Mouse (Mus musculus) E14TG2a.4 (cell line): ENCODE results near the gene Mxd4.

ENCODE experiments used
- H3K27me3 ChIP-seq: 2 replicates; pipeline ENCODE4 v1.6.1; 2014; ENCODE audit warnings: low read length, control low read depth; ENCODE audit not compliant: insufficient read depth
- H3K36me3 ChIP-seq: 2 replicates; pipeline ENCODE4 v1.6.1; 2014; ENCODE audit warnings: low read length, control low read depth; ENCODE audit not compliant: insufficient read depth
- H3K4me1 ChIP-seq: replicated peaks from 2 replicates; pipeline ENCODE4 v1.6.1; 2014; ENCODE audit warnings: low read depth, low read length, control low read depth
- H3K4me3 ChIP-seq: replicated peaks from 2 replicates; pipeline ENCODE4 v1.5.1; 2014; ENCODE audit warnings: mild to moderate bottlenecking, low read length
- H3K9me3 ChIP-seq: 2 replicates; pipeline ENCODE4 v1.6.1; 2014; ENCODE audit warnings: low read length, control low read depth
- CTCF ChIP-seq: conservative IDR thresholded peaks from 2 replicates; pipeline ENCODE4 v1.5.1; 2014; ENCODE audit warnings: low read length
- NANOG ChIP-seq: IDR thresholded peaks from 2 replicates; pipeline ENCODE4 v1.6.1; 2014; ENCODE audit warnings: borderline replicate concordance, low read length, mixed read lengths
- POU5F1 ChIP-seq: IDR thresholded peaks from 2 replicates; pipeline ENCODE4 v1.6.1; 2014; ENCODE audit warnings: low read length, borderline replicate concordance

The Mxd4 gene

DNA sequence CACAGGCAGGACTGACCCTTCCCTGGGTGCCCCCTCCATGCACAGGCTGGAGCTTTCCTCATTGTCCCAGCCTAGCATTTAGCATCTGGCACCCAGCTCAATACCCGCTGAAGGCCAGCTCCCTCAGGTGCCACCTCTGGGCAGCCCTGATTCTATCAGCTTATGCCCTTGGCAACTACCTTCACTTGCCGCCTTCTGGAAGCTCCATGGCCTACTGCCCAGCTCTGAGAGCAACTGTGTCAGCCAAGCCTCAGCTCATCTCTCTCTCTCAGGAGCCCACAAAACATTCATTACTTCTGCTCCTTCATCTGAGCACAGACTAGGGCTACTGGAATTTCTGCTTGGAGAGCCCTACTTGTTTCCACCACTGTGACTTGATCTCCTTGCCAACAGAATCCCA lies 38.0 kb upstream of the Mxd4 start:
- Histone ChIP-seq H3K4me3 (no peak overlapping the region), H3K27me3 (no peaks in the 10 kb centered on the region), H3K36me3 (peaks cover 42% of the 10 kb centered on the region), H3K9me3 (no peaks in the 10 kb centered on the region), H3K4me1 (no peaks in the 10 kb centered on the region)
- TF ChIP-seq NANOG, result no peak
- no peak for TF ChIP-seq CTCF
- no peak for TF ChIP-seq POU5F1

DNA sequence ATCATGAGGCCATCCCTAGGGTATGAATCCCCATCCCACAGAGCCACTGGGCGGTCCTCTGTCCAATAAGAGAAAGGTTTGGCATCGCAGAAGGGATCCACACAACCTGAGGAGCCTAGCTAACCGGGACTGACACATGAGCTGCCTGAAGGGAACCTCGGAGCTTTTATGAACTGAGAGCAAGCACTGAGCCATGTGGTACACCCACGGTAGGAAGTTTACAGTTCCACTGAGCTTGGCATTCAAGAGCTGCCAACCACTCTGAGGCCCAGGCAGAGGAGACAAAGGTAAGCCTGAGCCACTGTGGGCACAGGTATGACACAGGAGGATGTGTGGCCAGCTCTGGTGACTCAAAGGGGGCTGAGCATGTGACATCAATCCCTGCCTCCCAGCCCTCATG lies 37.0 kb upstream of the Mxd4 start:
- H3K9me3 ChIP-seq, result no peaks in the 10 kb centered on the region
- H3K36me3 ChIP-seq, result peaks cover 35% of the 10 kb centered on the region
- H3K4me3 ChIP-seq, result no peak overlapping the region
- no peak for TF ChIP-seq NANOG
- no peak for TF ChIP-seq POU5F1
- TF ChIP-seq CTCF, result no peak
- no peaks in the 10 kb centered on the region for H3K27me3 ChIP-seq
- no peaks in the 10 kb centered on the region for H3K4me1 ChIP-seq

DNA sequence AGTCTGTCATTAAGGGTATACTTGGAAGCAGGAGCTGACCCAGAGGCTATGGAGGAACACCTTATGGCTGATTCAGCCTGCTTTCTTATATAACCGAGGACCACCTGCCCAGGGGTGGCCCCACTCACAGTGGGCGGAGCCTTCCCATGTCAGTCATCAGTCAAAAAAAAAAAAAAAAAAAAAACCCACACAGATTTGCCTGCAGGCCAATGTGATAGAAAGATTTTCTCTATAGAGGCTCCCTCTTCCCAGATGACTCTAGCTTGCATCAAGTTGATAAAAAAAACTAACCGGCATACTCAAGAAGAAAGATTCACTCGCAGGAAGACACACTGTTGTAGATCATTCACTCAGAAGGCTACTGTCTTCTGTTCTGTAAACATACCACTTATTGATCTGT lies 32.5 kb upstream of the Mxd4 start:
- Histone ChIP-seq H3K27me3 (no peaks in the 10 kb centered on the region), H3K9me3 (no peaks in the 10 kb centered on the region), H3K36me3 (peaks cover 39% of the 10 kb centered on the region), H3K4me1 (no peaks in the 10 kb centered on the region), H3K4me3 (no peak overlapping the region)
- no peak for TF ChIP-seq NANOG
- TF ChIP-seq CTCF, result no peak

DNA sequence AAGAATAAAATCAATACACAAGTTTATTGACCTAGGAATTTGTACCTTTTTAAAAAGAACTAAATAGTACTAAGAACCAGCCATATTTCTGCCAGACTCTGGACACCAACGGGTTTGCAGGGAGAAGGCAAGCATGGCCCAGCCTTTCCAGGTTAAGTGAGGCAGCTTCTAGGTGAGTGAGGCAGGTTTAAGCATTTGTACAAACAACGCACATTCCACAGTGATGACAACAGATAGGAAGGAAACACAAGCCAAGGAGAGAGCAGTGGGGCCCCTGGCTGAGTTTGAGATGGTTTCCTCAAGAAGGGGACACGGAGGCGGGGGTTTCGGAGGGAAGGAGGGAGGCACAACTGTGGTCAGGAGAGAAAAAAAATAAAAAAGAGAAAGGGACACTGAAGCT lies 31.2 kb upstream of the Mxd4 start:
- Histone ChIP-seq H3K4me3 (no peak overlapping the region), H3K36me3 (peaks cover 30% of the 10 kb centered on the region), H3K9me3 (no peaks in the 10 kb centered on the region), H3K27me3 (no peaks in the 10 kb centered on the region), H3K4me1 (no peaks in the 10 kb centered on the region)
- no peak for TF ChIP-seq NANOG
- TF ChIP-seq POU5F1, result no peak
- no peak for TF ChIP-seq CTCF

DNA sequence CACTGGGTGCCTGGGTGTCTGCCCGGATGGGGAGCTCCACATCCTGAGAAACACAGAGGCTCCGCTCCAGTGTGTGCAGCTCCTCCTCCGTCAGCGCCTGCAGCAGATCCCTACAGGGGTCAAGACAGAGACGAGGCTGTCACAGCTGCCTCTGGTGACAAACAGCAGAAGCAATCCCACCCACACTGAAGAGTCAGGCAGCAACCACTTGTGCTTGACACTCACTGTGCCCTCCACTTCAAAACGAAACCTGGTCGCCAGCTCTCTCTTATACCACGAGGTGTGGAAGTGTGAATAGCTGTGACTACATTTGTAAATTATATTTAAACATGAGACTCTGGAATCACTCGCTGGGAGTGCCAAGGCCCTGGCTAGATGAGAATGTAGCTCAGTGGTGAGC lies 30.2 kb upstream of the Mxd4 start:
- no peak for TF ChIP-seq CTCF
- TF ChIP-seq NANOG, result no peak
- TF ChIP-seq POU5F1, result no peak

DNA sequence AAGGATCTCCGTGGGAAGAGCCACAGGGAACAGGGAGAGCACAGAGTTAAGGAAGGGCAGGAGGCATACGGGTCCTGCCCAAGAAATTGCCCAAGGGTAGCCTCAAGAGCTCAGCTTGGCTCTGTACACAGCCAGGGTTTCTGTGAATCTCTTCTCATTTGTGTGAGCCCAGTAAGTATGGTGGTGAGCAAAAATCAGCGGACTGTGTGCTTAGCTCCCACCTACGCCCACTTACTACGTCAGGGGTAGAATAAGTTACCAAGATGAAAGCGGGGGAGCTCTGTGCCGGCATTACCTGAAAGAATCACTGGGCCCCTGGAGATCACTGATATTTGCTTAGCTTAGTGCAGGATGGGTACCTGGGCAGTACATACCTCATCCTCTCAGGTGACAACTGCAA lies 28.5 kb upstream of the Mxd4 start:
- H3K9me3 ChIP-seq, result no peaks in the 10 kb centered on the region
- H3K4me3 ChIP-seq, result no peak overlapping the region
- H3K4me1 ChIP-seq, result 0 out of 2 replicates have a peak, but pooled peaks cover 2% of the 10 kb centered on the region
- no peak for TF ChIP-seq CTCF
- TF ChIP-seq NANOG, result no peak
- no peak for TF ChIP-seq POU5F1
- H3K36me3 ChIP-seq, result peaks cover 40% of the 10 kb centered on the region
- H3K27me3 ChIP-seq, result no peaks in the 10 kb centered on the region

More for the DNA sequence above, 30.2 kb upstream of the Mxd4 start:
- Histone ChIP-seq H3K27me3 (no peaks in the 10 kb centered on the region), H3K4me3 (no peak overlapping the region), H3K36me3 (peaks cover 32% of the 10 kb centered on the region), H3K9me3 (no peaks in the 10 kb centered on the region), H3K4me1 (no peaks in the 10 kb centered on the region)

DNA sequence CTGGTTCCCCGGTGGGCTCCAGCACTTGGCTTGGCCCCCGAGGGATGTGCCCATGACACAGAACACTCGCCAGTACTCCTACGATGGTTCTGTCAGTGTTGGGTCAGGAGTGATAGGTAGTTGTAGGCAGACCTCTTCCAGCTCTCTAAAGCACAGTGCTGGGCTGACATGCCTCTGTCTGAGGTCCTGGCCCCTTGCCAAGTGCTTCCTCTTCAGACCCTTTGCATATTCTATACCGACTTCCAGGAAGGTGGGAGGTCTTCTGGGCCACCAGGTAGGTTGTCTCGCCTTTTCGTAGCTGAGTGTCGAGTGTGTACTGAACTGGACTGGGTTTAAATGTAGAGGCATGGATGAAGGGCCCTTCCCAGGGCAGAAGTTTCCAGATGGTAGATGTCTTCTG lies 26.1 kb upstream of the Mxd4 start:
- Histone ChIP-seq H3K9me3 (no peaks in the 10 kb centered on the region), H3K4me3 (no peak overlapping the region), H3K4me1 (0 out of 2 replicates have a peak, but pooled peaks cover 3% of the 10 kb centered on the region), H3K27me3 (no peaks in the 10 kb centered on the region), H3K36me3 (peaks cover 34% of the 10 kb centered on the region)
- TF ChIP-seq NANOG (no peak), CTCF (no peak), POU5F1 (no peak)

DNA sequence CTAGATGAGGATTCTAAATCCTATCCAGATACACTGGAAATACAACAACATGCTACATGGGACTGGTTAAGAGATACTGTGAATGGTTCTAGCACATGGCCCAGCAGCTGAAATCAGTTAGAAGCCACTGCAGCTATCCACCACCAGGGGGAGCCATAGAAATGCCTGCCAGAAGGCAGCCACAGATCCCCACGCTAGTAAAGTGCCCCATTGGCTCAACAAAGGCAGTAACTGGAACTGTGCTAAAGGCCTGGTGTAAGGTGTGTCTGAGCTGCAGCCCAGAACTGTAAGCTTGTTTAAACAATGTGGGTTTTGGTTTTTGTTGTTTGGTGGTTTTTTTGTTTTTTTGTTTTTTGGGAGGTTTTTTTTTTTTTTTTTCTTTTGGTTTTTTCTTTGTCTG lies 22.8 kb upstream of the Mxd4 start:
- no peaks in the 10 kb centered on the region for H3K27me3 ChIP-seq
- peaks cover 16% of the 10 kb centered on the region for H3K36me3 ChIP-seq
- TF ChIP-seq NANOG, result no peak
- TF ChIP-seq CTCF, result peak; percentile 97
- no peak overlapping the region for H3K4me3 ChIP-seq
- H3K4me1 ChIP-seq, result peaks cover 25% of the 10 kb centered on the region
- no peaks in the 10 kb centered on the region for H3K9me3 ChIP-seq

DNA sequence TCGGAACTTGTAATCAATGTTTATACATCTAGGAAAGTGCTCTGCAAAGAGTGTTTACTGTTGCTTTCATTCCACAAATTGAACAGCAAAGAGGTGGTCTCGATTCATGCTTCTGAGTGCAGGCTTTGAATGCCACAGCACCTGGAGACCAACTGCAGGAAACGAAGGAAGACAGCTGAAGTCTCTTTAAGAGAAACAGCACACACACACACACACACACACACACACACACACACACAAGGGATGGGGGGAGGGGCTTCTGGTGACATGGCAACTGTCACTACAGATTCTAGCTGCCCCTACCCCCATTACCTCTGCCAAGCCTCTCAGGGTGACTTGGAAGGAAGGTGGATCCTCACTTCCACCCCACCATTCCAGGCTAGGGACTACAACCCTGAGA lies 20.0 kb upstream of the Mxd4 start:
- Histone ChIP-seq H3K27me3 (no peaks in the 10 kb centered on the region), H3K36me3 (peaks cover 6% of the 10 kb centered on the region), H3K9me3 (no peaks in the 10 kb centered on the region), H3K4me1 (peaks cover 25% of the 10 kb centered on the region), H3K4me3 (no peak overlapping the region)
- TF ChIP-seq CTCF (no peak), POU5F1 (no peak), NANOG (no peak)

DNA sequence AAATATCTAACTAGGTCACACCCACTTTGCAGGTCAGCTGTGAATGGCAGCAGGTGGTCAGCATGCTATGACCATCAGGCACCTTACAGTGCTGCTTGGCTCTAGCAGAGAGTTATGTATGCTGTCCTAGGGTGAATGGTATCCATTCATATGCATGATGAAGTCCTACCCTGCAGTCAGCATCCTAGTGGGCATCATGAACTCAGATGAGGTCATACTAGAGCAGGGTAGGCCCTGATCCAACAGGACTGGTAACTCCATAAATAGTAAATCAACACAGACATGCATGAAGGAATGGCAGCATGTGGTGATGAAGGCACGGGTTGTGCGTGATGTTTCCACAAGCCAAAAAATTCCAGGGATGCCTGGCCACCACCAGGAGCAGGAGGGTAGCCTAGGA lies 18.3 kb upstream of the Mxd4 start:
- TF ChIP-seq NANOG, result no peak
- no peak for TF ChIP-seq CTCF
- no peak for TF ChIP-seq POU5F1
- no peak overlapping the region for H3K4me3 ChIP-seq
- no peaks in the 10 kb centered on the region for H3K27me3 ChIP-seq
- H3K36me3 ChIP-seq, result no peaks in the 10 kb centered on the region
- peaks cover 22% of the 10 kb centered on the region for H3K4me1 ChIP-seq
- no peaks in the 10 kb centered on the region for H3K9me3 ChIP-seq
